Mouse (Mus musculus): ENCODE data around the gene Maged2.

- no peak for TF ChIP-seq CTCF (IDR thresholded peaks at IDR 0.05; ENCODE audit: low read depth, low read length)
- no peak for TF ChIP-seq POLR2AphosphoS5 (IDR thresholded peaks at IDR 0.05; ENCODE audit: insufficient replicate concordance, low read depth, low read length)
These were observed 544 bp downstream of the Maged2 start for GRCm38 (mm10) chrX:150813464-150814138.
